Mouse (Mus musculus) ovary, adult 2 months (tissue): Measurements from ENCODE around the gene Mbd3l1. TPM values are rescaled to one million over a fixed set of nuclear protein-coding genes. Genes with fewer than 3 reads are reported as not detected.

Experiments
- polyA plus RNA-seq: library from polyadenylated mRNA; depleted of rRNA; stranded (reverse); fragments of >200 nt; gene quantifications from 2 replicates; pipeline ENCODE4 v1.2.3, GENCODE M21; 2012; rRNA removed

Gene Mbd3l1
- not detected in 2 replicates for polyA plus RNA-seq

GRCm38 (mm10) chr9:18478168-18478567, at the start of gene Mbd3l1, which contains the start of gene Zfp558:
TSS of gene Mbd3l1 (plus strand) at chr9:18478359.
TSS of gene Zfp558 (minus strand) at chr9:18478268.

GRCm38 (mm10) chr9:18430354-18430753, 47.8 kb upstream of the Mbd3l1 start, which contains the start of gene Mbd3l2:
TSS of gene Mbd3l2 (plus strand) at chr9:18430654.

Other genes starting within 250 kb of the Mbd3l1 start
- 14.7 and 19.2 TPM in 2 replicates for gene Chordc1, start 186.2 kb upstream of the Mbd3l1 start, polyA plus RNA-seq
- 2.2 TPM in 2 replicates for gene Naalad2, start 75.4 kb upstream of the Mbd3l1 start, polyA plus RNA-seq
- not detected in 2 replicates for gene Ubtfl1, start 73.9 kb upstream of the Mbd3l1 start, polyA plus RNA-seq
- not detected in 2 replicates for gene Mbd3l2, start 47.7 kb upstream of the Mbd3l1 start, polyA plus RNA-seq
- gene Zfp558, start 91 bp upstream of the Mbd3l1 start, polyA plus RNA-seq = 0.37 and 0.73 TPM in 2 replicates
- gene Muc16, start 196.2 kb downstream of the Mbd3l1 start, polyA plus RNA-seq = 1.8 and 3.0 TPM in 2 replicates